Mouse (Mus musculus) heart, embryonic 15.5 days (tissue): Measurements from ENCODE around the gene Arhgap35. TPM values are rescaled to one million over a fixed set of nuclear protein-coding genes. Genes with fewer than 3 reads are reported as not detected.
A peak's percentile ranks its signal among the peaks of the same experiment; 100 is the strongest.

Source experiments
- ATAC-seq: fragments of 200-750 bp; cut with Nextera tagmentation; replicated peaks from 2 replicates; pipeline ENCODE4 v1.8.0; 2017; ENCODE audit warnings: low read depth, moderate TSS enrichment; ENCODE audit not compliant: insufficient number of reproducible peaks, insufficient read depth, low FRiP score
- H3K27ac ChIP-seq: fragments of 300-500 bp; sonication (generic); 2 replicates; pipeline ENCODE4 v1.5.1; 2015; ENCODE audit warnings: mild to moderate bottlenecking, inconsistent platforms
- H3K27me3 ChIP-seq: fragments of 300-500 bp; sonication (generic); 2 replicates; pipeline ENCODE4 v1.6.1; 2015; ENCODE audit warnings: inconsistent platforms
- H3K36me3 ChIP-seq: fragments of 300-500 bp; sonication (generic); 2 replicates; pipeline ENCODE4 v1.6.1; 2015; ENCODE audit warnings: mild to moderate bottlenecking, inconsistent platforms
- H3K4me1 ChIP-seq: fragments of 300-500 bp; sonication (generic); replicated peaks from 2 replicates; pipeline ENCODE4 v1.6.1; 2015; ENCODE audit warnings: inconsistent platforms
- H3K4me2 ChIP-seq: fragments of 300-500 bp; sonication (generic); 2 replicates; pipeline ENCODE4 v1.6.1; 2015; ENCODE audit warnings: inconsistent platforms, mild to moderate bottlenecking, moderate library complexity
- H3K4me3 ChIP-seq: fragments of 300-500 bp; sonication (generic); 2 replicates; pipeline ENCODE4 v1.5.1; 2015; ENCODE audit warnings: mild to moderate bottlenecking, inconsistent platforms
- H3K9ac ChIP-seq: fragments of 300-500 bp; sonication (generic); 2 replicates; pipeline ENCODE4 v1.6.1; 2015; ENCODE audit warnings: mild to moderate bottlenecking, inconsistent platforms
- H3K9me3 ChIP-seq: fragments of 300-500 bp; sonication (generic); replicated peaks from 2 replicates; pipeline ENCODE4 v1.6.1; 2016; ENCODE audit warnings: inconsistent platforms
- WGBS: fragments of 180-500 bp; shearing (Covaris S2); methylation state at CpG from one replicate; pipeline ENCODE4 v1.1.7; 2015; ENCODE audit warnings: mixed read lengths; 5-methylcytosine and 5-hydroxymethylcytosine counted together
- polyA plus RNA-seq: library from polyadenylated mRNA; unstranded; fragments of >200 nt; fragmentation: Nextera tagmentation; extraction: Ambion mirVana; gene quantifications from 2 replicates; pipeline ENCODE4 v1.2.1, GENCODE M21; 2015

The Arhgap35 gene
- polyA plus RNA-seq, 1 experiment from 2014 or later = 12.6 TPM

DNA sequence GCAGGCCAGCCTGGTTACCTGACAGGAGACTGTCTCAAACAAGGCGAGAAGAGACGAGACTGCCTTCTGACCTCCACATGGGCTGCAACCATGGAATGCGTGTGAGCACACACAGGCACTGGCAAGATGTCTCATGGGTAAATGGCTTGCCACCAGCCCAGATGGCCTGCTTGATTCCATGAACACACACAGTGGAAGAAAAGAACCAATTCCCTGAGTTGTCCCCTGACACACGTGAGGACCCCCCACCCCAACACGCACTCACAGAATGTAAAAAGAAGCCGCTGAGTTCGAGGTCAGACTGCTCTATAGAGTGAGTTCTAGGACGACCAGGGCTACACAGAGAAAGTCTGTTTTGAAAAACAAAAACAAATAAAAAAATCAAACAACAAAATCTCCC lies 137.2 kb downstream of the Arhgap35 start, which contains the start of gene Npas1:
Npas1 (minus strand) TSS at position 101 of the 400 bp plus-strand sequence.
- Histone ChIP-seq H3K27me3 (peaks cover 68% of the 10 kb centered on the region), H3K27ac (no peak within 1 kb of the TSS), H3K9me3 (no peaks in the 10 kb centered on the region), H3K4me3 (peak within 1 kb of the TSS; percentile 36), H3K9ac (no peak within 1 kb of the TSS), H3K4me2 (peak within 1 kb of the TSS; percentile 62), H3K36me3 (no peaks in the 10 kb centered on the region), H3K4me1 (peaks cover 23% of the 10 kb centered on the region)
- no peak for ATAC-seq
- 81% methylated on average over 8 of the region's 8 CpGs for WGBS

DNA sequence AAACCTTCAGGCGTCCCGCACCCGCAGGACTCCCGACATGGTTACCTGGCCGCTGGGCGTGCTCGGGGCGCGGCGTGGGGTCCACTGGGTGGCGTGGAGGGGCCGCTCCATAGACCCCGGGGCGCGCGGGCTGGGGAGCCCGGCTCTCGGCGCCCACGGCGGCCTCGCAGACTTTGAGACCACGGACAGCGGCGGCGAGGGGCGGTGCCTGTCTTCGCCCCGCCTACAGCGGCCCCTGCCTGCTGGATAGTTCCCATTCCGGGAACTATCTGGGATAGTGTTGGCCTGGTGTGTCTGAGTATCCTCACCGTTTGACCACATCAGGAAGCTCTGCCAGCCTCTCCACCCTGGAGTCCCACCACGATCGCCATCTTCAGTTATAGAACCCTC lies 138.2 kb downstream of the Arhgap35 start:
- 2% methylated on average over 34 of the region's 34 CpGs for WGBS
- ATAC-seq = no peak
- Histone ChIP-seq H3K27me3 (peaks cover 77% of the 10 kb centered on the region), H3K4me1 (peaks cover 23% of the 10 kb centered on the region), H3K4me3 (peak overlapping the region; percentile 36), H3K9ac (no peak overlapping the region), H3K4me2 (peak overlapping the region; percentile 62), H3K36me3 (no peaks in the 10 kb centered on the region), H3K27ac (no peak overlapping the region), H3K9me3 (no peaks in the 10 kb centered on the region)

DNA sequence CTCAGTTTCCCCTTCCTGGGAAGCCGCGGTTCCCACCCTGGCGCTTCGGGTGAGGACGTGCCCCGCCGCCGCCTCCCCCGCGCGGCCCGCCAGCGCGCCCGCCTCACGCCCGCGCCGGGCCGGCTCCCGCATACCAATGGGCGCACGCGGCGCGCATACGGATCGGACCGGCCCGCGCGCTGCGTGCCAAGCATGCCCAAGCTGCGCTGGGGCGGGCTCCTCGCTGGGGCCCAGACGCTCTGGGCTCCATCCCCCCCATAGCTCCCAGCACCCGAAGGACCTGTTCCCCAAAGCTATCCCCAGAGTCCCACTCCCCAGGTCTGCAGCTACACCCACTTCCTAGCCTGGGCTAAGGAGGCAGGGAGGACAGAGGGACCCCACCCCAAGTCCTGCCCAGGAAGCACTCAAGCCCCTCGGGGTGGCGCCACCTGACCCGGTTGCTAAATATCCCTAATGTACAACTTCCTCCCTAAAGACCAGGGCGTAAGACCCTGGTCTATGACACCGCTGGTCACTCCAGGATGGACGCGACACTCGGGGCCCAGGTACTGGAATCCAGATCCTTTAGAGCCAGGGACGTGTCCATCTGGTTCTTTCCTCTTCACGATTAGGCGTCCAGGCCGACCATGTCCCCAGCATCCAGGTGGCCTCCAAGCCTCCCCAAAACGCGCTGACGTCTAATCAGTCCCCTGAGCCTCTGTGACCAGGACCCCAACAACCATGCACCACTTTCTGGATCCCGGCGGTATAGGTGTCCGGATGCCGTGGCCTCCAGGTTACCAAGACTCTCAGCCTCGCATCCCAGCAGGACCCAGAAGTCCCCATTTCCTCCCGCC lies 138.8 kb downstream of the Arhgap35 start:
- Histone ChIP-seq H3K27me3 (peaks cover 79% of the 10 kb centered on the region), H3K9ac (no peak overlapping the region), H3K4me1 (peaks cover 23% of the 10 kb centered on the region), H3K9me3 (no peaks in the 10 kb centered on the region), H3K4me2 (peak overlapping the region; percentile 62), H3K4me3 (peak overlapping the region; percentile 36), H3K36me3 (no peaks in the 10 kb centered on the region), H3K27ac (no peak overlapping the region)
- ATAC-seq = no peak
- WGBS = 1% methylated on average over 57 of the region's 59 CpGs

DNA sequence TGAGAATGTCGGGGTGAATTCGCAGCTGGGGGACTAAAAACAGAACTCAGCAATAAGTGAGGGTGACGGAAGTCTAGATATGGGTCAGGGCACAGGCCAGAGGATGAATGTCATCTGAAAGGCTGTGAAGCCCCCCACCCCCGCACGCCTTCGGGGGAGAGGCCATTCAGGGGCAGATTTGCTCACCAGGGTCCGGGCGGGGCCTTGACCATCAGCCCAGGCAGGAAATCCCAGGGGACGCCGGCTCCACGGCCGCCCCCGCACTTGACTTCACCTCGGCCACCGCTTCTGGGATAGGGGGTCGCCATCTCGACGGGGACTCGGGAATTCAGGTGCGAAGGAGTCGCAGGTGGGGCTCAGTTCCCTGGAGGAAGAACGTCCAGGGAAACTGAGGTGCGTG lies 139.5 kb downstream of the Arhgap35 start:
- peaks cover 23% of the 10 kb centered on the region for H3K4me1 ChIP-seq
- no peak for ATAC-seq
- no peak overlapping the region for H3K9ac ChIP-seq
- H3K36me3 ChIP-seq = no peaks in the 10 kb centered on the region
- H3K9me3 ChIP-seq = no peaks in the 10 kb centered on the region
- peaks cover 82% of the 10 kb centered on the region for H3K27me3 ChIP-seq
- 4% methylated on average over 23 of the region's 23 CpGs for WGBS
- no peak overlapping the region for H3K27ac ChIP-seq
- H3K4me3 ChIP-seq = peak overlapping the region; percentile 36
- peak overlapping the region; percentile 62 for H3K4me2 ChIP-seq

DNA sequence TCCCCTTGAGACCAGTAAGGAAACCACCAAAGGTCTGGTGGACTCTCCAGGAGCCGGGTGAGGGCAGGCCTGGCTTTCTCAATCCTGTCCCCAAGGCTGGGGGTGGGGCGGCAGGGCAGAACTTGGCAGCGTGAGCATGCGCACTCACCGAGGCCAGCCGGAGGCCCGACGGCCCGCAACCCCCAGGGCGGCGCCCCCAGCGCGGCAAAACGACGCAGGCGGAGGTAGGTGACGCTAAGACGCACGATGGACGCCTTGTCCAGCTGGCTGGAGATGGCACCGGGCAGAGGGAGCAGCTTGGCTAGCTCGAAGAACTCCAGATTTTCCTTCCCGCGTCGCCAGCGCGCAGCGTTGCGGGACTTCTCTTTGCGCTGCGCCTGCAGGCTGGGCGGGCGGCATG lies 140.3 kb downstream of the Arhgap35 start:
- no peak overlapping the region for H3K9ac ChIP-seq
- H3K4me3 ChIP-seq = peak overlapping the region; percentile 21
- no peak for ATAC-seq
- WGBS = 5% methylated on average over 33 of the region's 33 CpGs
- peak overlapping the region; percentile 51 for H3K4me2 ChIP-seq
- H3K4me1 ChIP-seq = peaks cover 23% of the 10 kb centered on the region
- no peaks in the 10 kb centered on the region for H3K36me3 ChIP-seq
- H3K27ac ChIP-seq = no peak overlapping the region
- H3K27me3 ChIP-seq = peaks cover 84% of the 10 kb centered on the region
- no peaks in the 10 kb centered on the region for H3K9me3 ChIP-seq

DNA sequence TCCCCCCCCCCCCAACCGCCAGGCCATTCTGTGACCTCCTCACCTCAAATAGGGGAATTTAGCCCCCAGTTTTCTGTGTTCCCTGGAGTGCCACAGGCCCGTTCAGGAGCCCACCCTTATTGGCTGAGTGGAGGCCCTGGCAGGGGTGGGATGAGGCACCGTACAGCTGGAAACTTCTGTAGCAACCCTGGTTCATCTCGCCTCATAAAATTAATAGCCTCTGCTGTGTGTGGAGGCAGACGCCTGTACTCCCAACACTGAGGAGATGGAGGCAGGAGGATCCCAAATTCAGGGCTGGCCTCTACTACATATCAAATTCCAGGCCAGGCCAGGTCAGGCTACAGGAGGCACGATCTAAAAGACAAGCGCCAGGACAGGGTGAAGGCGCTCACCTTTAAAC lies 140.9 kb downstream of the Arhgap35 start:
- ATAC-seq = no peak
- Histone ChIP-seq H3K4me2 (no peak overlapping the region), H3K4me3 (no peak overlapping the region)

DNA sequence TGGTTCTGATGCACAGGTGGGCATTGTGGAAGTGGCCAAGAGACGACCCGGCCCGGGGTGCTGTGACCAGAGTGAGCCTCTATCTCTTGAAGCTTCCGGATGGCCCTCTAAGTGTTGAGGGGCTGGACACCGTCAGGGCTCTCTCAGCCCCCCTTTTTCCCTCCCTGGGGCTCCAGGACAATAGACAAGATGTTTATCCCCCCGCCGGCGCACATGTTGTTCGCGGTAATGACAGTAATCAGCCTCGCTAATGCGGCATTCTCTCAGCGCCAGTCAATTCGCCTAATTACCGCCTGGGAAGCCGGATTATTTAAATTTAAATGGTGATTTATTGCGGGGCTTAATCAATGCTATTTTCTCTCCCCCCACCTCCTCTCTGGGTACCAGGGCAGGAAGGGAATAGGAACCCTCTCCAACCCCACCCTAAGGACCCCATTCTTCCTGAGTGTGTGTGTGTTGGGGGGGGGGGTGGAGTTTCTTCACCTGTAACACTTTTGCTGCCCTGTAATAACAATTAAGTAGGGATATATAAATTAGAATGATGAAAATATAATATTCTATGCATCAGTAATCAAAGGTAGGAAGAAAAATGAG lies 142.6 kb downstream of the Arhgap35 start:
- Histone ChIP-seq H3K9ac (no peak overlapping the region), H3K27me3 (peaks cover 93% of the 10 kb centered on the region), H3K36me3 (no peaks in the 10 kb centered on the region), H3K4me3 (no peak overlapping the region), H3K27ac (no peak overlapping the region), H3K4me2 (no peak overlapping the region), H3K4me1 (peaks cover 23% of the 10 kb centered on the region), H3K9me3 (no peaks in the 10 kb centered on the region)
- WGBS = 15% methylated on average over 17 of the region's 17 CpGs
- no peak for ATAC-seq

More for the DNA sequence above, 140.9 kb downstream of the Arhgap35 start:
- H3K9ac ChIP-seq = no peak overlapping the region
- WGBS = 62% methylated on average over 8 of the region's 8 CpGs
- H3K27ac ChIP-seq = no peak overlapping the region
- peaks cover 86% of the 10 kb centered on the region for H3K27me3 ChIP-seq
- H3K36me3 ChIP-seq = no peaks in the 10 kb centered on the region
- H3K9me3 ChIP-seq = no peaks in the 10 kb centered on the region
- H3K4me1 ChIP-seq = peaks cover 23% of the 10 kb centered on the region

DNA sequence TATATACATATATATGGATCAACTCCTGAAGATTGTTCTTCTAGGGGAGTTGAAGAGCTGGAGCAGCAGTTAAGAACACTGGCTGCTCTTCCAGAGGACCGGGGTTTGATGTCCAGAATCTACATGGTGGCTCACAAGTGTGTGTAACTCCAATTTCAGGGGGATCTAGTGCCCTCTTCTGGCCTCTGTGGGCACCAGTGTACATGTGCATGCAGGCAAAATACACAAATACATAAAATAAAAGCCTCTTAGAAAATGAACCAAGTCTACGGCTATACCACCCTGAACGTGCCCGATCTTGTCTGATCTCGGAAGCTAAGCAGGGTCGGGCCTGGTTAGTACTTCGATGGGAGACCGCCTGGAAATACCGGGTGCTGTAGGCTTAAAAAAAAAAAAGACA lies 143.2 kb downstream of the Arhgap35 start:
- ATAC-seq = no peak
- H3K9me3 ChIP-seq = no peaks in the 10 kb centered on the region
- H3K27ac ChIP-seq = no peak overlapping the region
- 33% methylated on average over 9 of the region's 9 CpGs for WGBS
- no peak overlapping the region for H3K4me3 ChIP-seq
- H3K4me1 ChIP-seq = peaks cover 19% of the 10 kb centered on the region
- no peak overlapping the region for H3K9ac ChIP-seq
- H3K4me2 ChIP-seq = no peak overlapping the region
- peaks cover 87% of the 10 kb centered on the region for H3K27me3 ChIP-seq
- H3K36me3 ChIP-seq = no peaks in the 10 kb centered on the region

DNA sequence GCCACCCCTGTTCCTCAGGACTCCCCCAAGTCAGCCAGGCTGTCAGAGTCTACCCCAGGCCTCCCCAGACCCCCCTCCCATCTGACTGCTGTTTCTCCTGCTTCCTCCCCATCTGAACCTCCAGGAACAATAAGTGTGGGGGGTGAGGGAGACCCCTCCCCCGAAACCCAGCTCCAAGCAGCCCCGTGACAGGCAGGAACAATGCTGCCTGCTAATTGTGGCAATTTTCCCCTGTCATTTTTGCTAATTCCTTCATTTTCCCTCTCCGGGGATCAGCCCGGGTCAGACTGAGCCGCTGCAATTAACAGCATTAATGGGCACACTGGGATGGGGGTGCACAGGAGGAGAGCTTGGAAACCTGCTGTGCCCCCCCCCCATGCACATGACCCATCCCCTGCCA lies 146.7 kb downstream of the Arhgap35 start:
- H3K4me3 ChIP-seq = no peak overlapping the region
- H3K4me1 ChIP-seq = no peaks in the 10 kb centered on the region
- 34% methylated on average over 5 of the region's 5 CpGs for WGBS
- H3K9me3 ChIP-seq = no peaks in the 10 kb centered on the region
- no peak for ATAC-seq
- peaks cover 59% of the 10 kb centered on the region for H3K27me3 ChIP-seq
- H3K36me3 ChIP-seq = no peaks in the 10 kb centered on the region
- no peak overlapping the region for H3K9ac ChIP-seq
- H3K4me2 ChIP-seq = no peak overlapping the region
- no peak overlapping the region for H3K27ac ChIP-seq

DNA sequence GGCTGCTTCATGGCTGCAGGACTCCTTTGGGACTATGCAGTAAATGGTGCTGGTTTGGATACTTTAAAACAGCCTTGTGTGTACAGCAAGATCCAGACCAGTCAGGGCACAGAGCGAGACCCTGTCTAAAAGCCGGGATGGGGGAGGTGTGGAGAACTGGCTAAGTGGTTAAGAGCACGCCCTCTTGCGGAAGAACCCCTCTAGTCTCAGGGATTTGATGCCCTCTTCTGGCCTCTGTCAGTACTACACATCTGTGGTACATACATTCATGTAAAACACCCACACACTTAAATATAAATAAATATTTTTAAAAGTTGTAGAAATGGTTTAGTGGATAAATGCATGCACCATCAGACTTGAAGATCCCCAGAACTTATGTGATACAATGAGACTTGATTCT lies 148.2 kb downstream of the Arhgap35 start:
- Histone ChIP-seq H3K4me1 (no peaks in the 10 kb centered on the region), H3K9me3 (no peaks in the 10 kb centered on the region), H3K27me3 (peaks cover 49% of the 10 kb centered on the region), H3K27ac (no peak overlapping the region), H3K4me2 (no peak overlapping the region), H3K4me3 (no peak overlapping the region), H3K36me3 (no peaks in the 10 kb centered on the region), H3K9ac (no peak overlapping the region)
- 63% methylated on average over 4 of the region's 4 CpGs for WGBS
- no peak for ATAC-seq

DNA sequence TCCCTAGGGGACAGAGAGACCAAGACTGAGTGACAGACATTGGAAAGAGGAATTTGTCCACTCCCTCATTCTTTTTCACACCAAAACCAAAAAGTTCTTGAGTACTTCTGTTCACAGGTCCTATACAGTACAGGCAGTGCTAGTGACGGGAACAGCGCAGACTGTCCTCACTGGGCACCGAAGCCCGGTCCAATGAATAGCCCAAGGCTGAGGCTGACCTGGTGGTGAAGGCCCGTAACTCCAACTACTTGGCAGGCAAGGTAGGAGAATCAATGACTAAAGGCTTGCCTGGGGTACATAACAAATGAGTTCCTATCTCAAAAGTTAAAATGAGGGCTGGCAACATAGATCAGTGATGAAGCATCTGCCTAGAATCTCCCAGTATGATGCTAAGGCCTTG lies 149.2 kb downstream of the Arhgap35 start:
- Histone ChIP-seq H3K27me3 (peaks cover 47% of the 10 kb centered on the region), H3K27ac (no peak overlapping the region), H3K9me3 (no peaks in the 10 kb centered on the region), H3K4me3 (no peak overlapping the region), H3K4me2 (no peak overlapping the region), H3K9ac (no peak overlapping the region), H3K36me3 (no peaks in the 10 kb centered on the region), H3K4me1 (no peaks in the 10 kb centered on the region)
- WGBS = 85% methylated on average over 5 of the region's 5 CpGs
- no peak for ATAC-seq

DNA sequence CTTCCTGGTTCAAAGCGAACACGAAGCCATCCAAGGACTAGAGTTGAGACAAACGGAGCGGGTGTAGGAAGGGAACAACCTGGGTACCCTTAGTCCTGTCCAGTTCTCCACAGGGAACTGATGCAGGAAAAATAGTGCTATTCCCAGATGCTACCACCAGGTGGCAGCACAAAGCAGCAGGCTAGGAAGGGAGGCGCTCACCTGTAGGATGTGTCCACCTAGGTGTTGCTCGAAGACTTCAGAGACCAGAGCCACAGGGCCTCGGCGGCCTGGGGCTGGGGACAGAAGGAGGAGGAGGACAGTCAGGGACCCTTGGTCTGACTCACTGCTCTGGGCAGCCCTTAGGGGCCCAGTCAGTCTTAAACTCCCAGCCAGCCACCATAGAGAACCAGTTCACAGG lies 149.6 kb downstream of the Arhgap35 start:
- H3K36me3 ChIP-seq = no peaks in the 10 kb centered on the region
- ATAC-seq = peak; percentile 28; the same call in 1 of the 2 replicates
- H3K9ac ChIP-seq = no peak overlapping the region
- peaks cover 47% of the 10 kb centered on the region for H3K27me3 ChIP-seq
- no peaks in the 10 kb centered on the region for H3K9me3 ChIP-seq
- H3K4me1 ChIP-seq = no peaks in the 10 kb centered on the region
- no peak overlapping the region for H3K27ac ChIP-seq
- 8% methylated on average over 8 of the region's 8 CpGs for WGBS
- no peak overlapping the region for H3K4me3 ChIP-seq
- no peak overlapping the region for H3K4me2 ChIP-seq
